Comparison of ENCODE assay signal across 10 mouse cellular contexts in the genomic region with DNA sequence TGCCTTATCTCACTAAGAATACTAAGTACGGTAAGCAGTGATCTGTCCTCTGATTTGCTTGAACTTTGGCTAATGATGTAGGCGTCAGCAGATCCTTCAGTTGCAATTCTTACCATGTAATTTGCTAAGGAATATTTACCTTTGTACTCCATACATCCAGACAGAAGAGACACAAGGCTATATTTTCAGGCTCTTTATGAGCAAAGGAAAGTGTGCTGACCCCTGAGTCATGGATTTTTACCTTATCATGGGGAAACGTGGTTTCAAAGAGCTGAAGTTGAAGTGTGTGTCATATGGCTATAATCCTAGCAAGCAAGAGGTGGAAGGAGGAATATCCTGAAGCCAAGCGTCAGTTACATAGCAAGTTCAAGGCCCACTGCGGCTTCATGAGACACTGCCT.
"Had no signal": no experiment of that assay in that cellular context is flagged by ENCODE, and none has a peak within 500 bp of the region (broad histone marks: within the 10 kb centered on the region; RNA-seq: fewer than 3 reads in every experiment).

No protein-coding gene starts in this region.

- ATAC-seq: liver, postnatal 0 days; midbrain, embryonic 16.5 days had no signal

- H3K4me2 ChIP-seq: liver, embryonic 15.5 days; lung, embryonic 15.5 days; midbrain, embryonic 12.5 days; neural tube, embryonic 13.5 days; neural tube, embryonic 15.5 days; stomach, embryonic 15.5 days had no signal

- H3K4me3 ChIP-seq: liver, embryonic 15.5 days; lung, embryonic 15.5 days; midbrain, embryonic 10.5 days; midbrain, embryonic 12.5 days; myocyte; neural tube, embryonic 13.5 days; neural tube, embryonic 15.5 days; stomach, embryonic 15.5 days had no signal

- H3K4me1 ChIP-seq: liver, embryonic 15.5 days; lung, embryonic 15.5 days; midbrain, embryonic 10.5 days; midbrain, embryonic 12.5 days; neural tube, embryonic 13.5 days; neural tube, embryonic 15.5 days; stomach, embryonic 15.5 days had no signal

- H3K27ac ChIP-seq: liver, embryonic 15.5 days; lung, embryonic 15.5 days; midbrain, embryonic 10.5 days; midbrain, embryonic 12.5 days; neural tube, embryonic 13.5 days; neural tube, embryonic 15.5 days; stomach, embryonic 15.5 days had no signal

- H3K9ac ChIP-seq: liver, embryonic 15.5 days; liver, postnatal 0 days; lung, embryonic 15.5 days; midbrain, embryonic 12.5 days; neural tube, embryonic 13.5 days; neural tube, embryonic 15.5 days; stomach, embryonic 15.5 days had no signal

- H3K9me3 ChIP-seq: liver, embryonic 15.5 days; lung, embryonic 15.5 days; midbrain, embryonic 10.5 days; midbrain, embryonic 12.5 days; neural tube, embryonic 13.5 days; neural tube, embryonic 15.5 days; stomach, embryonic 15.5 days had no signal

- H3K36me3 ChIP-seq: liver, embryonic 15.5 days; lung, embryonic 15.5 days; midbrain, embryonic 10.5 days; midbrain, embryonic 12.5 days; neural tube, embryonic 13.5 days; neural tube, embryonic 15.5 days; stomach, embryonic 15.5 days had no signal

- H3K27me3 ChIP-seq: liver, embryonic 15.5 days; lung, embryonic 15.5 days; midbrain, embryonic 12.5 days; neural tube, embryonic 13.5 days; neural tube, embryonic 15.5 days; stomach, embryonic 15.5 days had no signal
